ENCODE assay signal across 8 mouse cellular contexts in genomic region chr2:32153041-32153790, GRCm38 (mm10). TPM values are rescaled to one million over a fixed set of nuclear protein-coding genes. Genes with fewer than 3 reads are reported as not detected.
A peak's percentile ranks its signal among the peaks of the same experiment; 100 is the strongest.
DNase-seq lines count a peak whose midpoint lies in the region; ATAC-seq and TF ChIP-seq lines count a peak whose summit lies in the region.

No protein-coding gene starts in this region.

- peak overlapping the region; percentile 76 for H3K4me2 ChIP-seq in hindbrain, embryonic 11.5 days (replicated peaks; ENCODE audit: low read depth, low read length)
- H3K4me2 ChIP-seq in limb, embryonic 14.5 days (replicated peaks; ENCODE audit: low read depth, low read length, severe bottlenecking) = peak overlapping the region; percentile 96
- H3K4me2 ChIP-seq in midbrain, embryonic 16.5 days (ENCODE audit: low read length) = peak overlapping the region; percentile 100

- 7% methylated on average over 13 of the region's 13 CpGs for WGBS in heart, adult 2 months
- WGBS in embryonic facial prominence, embryonic 10.5 days = 6% methylated on average over 13 of the region's 13 CpGs
- 5% methylated on average over 13 of the region's 13 CpGs for WGBS in hindbrain, embryonic 11.5 days
- WGBS in limb, embryonic 14.5 days = 5% methylated on average over 12 of the region's 13 CpGs
- 2% methylated on average over 13 of the region's 13 CpGs for WGBS in midbrain, embryonic 16.5 days

- no peaks in the 10 kb centered on the region for H3K9me3 ChIP-seq in embryonic facial prominence, embryonic 10.5 days
- no peaks in the 10 kb centered on the region for H3K9me3 ChIP-seq in hindbrain, embryonic 11.5 days (ENCODE audit: control insufficient read depth, low read length)
- H3K9me3 ChIP-seq in limb, embryonic 14.5 days (ENCODE audit: control insufficient read depth, low read length) = no peaks in the 10 kb centered on the region
- no peaks in the 10 kb centered on the region for H3K9me3 ChIP-seq in midbrain, embryonic 16.5 days (replicated peaks; ENCODE audit: control insufficient read depth, low read length, poor library complexity, severe bottlenecking)

- no peak for TF ChIP-seq EP300 in heart, adult 2 months (IDR thresholded peaks at IDR 0.05; ENCODE audit: insufficient read depth, low read depth, low read length)

- peak overlapping the region; percentile 48 for H3K9ac ChIP-seq in heart, adult 2 months (ENCODE audit: low read depth, low read length)
- peak overlapping the region; percentile 99 for H3K9ac ChIP-seq in hindbrain, embryonic 11.5 days (ENCODE audit: low read depth, low read length)
- H3K9ac ChIP-seq in limb, embryonic 14.5 days (ENCODE audit: low read depth, low read length, severe bottlenecking) = peak overlapping the region; percentile 99
- H3K9ac ChIP-seq in midbrain, embryonic 16.5 days (ENCODE audit: low read depth, low read length) = peak overlapping the region; percentile 99

- no peaks in the 10 kb centered on the region for H3K27me3 ChIP-seq in heart, adult 2 months (ENCODE audit: control insufficient read depth, insufficient read depth, low read length)
- no peaks in the 10 kb centered on the region for H3K27me3 ChIP-seq in embryonic facial prominence, embryonic 10.5 days (replicated peaks; ENCODE audit: low read depth, poor library complexity, severe bottlenecking)
- H3K27me3 ChIP-seq in hindbrain, embryonic 11.5 days (ENCODE audit: control insufficient read depth, insufficient read depth, low read length) = no peaks in the 10 kb centered on the region
- H3K27me3 ChIP-seq in limb, embryonic 14.5 days (ENCODE audit: control insufficient read depth, insufficient read depth, low read length) = no peaks in the 10 kb centered on the region
- no peaks in the 10 kb centered on the region for H3K27me3 ChIP-seq in midbrain, embryonic 16.5 days (ENCODE audit: control insufficient read depth, insufficient read depth, low read depth, low read length)

- ATAC-seq in hindbrain, embryonic 11.5 days (ENCODE audit: low FRiP score) = no peak
- no peak for ATAC-seq in limb, embryonic 14.5 days (ENCODE audit: low FRiP score, low read depth)
- no peak for ATAC-seq in midbrain, embryonic 16.5 days

- TF ChIP-seq CTCF in heart, adult 2 months (IDR thresholded peaks at IDR 0.05) = no peak

- intact Hi-C loops in heart, adult 2 months (cut with DNase I) = no loop called here

- 0 out of 2 replicates have a peak, but pooled peaks have one; percentile 31 for TF ChIP-seq POLR2A in heart, adult 2 months (IDR thresholded peaks at IDR 0.05; ENCODE audit: insufficient read depth, low read depth, low read length)
- no peak for TF ChIP-seq POLR2A in limb, embryonic 14.5 days (IDR thresholded peaks at IDR 0.05; ENCODE audit: borderline replicate concordance, extremely low read depth, insufficient read depth, insufficient read length)

- peak in 1 of 2 experiments; percentile 52 for DNase-seq in heart, adult 2 months
- no peak for DNase-seq in heart, adult 8-10 months (ENCODE audit: low spot score)
- DNase-seq in embryonic facial prominence, embryonic 10.5 days (ENCODE audit: low spot score) = peak; percentile 51
- peak; percentile 51 for DNase-seq in hindbrain, embryonic 11.5 days (ENCODE audit: low spot score)
- no peak for DNase-seq in limb, embryonic 14.5 days (ENCODE audit: low spot score)
- no peak for DNase-seq in left cerebral cortex, adult 18-20 months (ENCODE audit: low spot score in 2 of 2)
- DNase-seq in right cerebral cortex, postnatal 4 days = no peak

- H3K4me3 ChIP-seq in heart, adult 2 months = peak overlapping the region; percentile 64
- H3K4me3 ChIP-seq in embryonic facial prominence, embryonic 10.5 days = peak overlapping the region; percentile 96
- H3K4me3 ChIP-seq in hindbrain, embryonic 11.5 days (ENCODE audit: low read depth, low read length) = peak overlapping the region; percentile 97
- peak overlapping the region; percentile 79 for H3K4me3 ChIP-seq in limb, embryonic 14.5 days (replicated peaks; ENCODE audit: low read length)
- H3K4me3 ChIP-seq in midbrain, embryonic 16.5 days (ENCODE audit: low read depth, low read length) = peak overlapping the region; percentile 93

- peaks cover 6% of the 10 kb centered on the region for H3K36me3 ChIP-seq in heart, adult 2 months (ENCODE audit: control insufficient read depth, insufficient read depth, low read length)
- H3K36me3 ChIP-seq in embryonic facial prominence, embryonic 10.5 days (replicated peaks) = no peaks in the 10 kb centered on the region; the same call in 1 of the 2 replicates
- no peaks in the 10 kb centered on the region for H3K36me3 ChIP-seq in hindbrain, embryonic 11.5 days (ENCODE audit: control insufficient read depth, insufficient read depth, low read length)
- H3K36me3 ChIP-seq in limb, embryonic 14.5 days (ENCODE audit: control insufficient read depth, insufficient read depth, low read length) = no peaks in the 10 kb centered on the region
- no peaks in the 10 kb centered on the region for H3K36me3 ChIP-seq in midbrain, embryonic 16.5 days (ENCODE audit: control insufficient read depth, insufficient read depth, low read length)

- peak overlapping the region; percentile 94 for H3K27ac ChIP-seq in heart, adult 2 months
- peak overlapping the region; percentile 100 for H3K27ac ChIP-seq in embryonic facial prominence, embryonic 10.5 days (replicated peaks)
- H3K27ac ChIP-seq in hindbrain, embryonic 11.5 days (ENCODE audit: low read depth, low read length) = peak overlapping the region; percentile 67
- H3K27ac ChIP-seq in limb, embryonic 14.5 days (replicated peaks; ENCODE audit: low read depth, low read length) = peak overlapping the region; percentile 99; the same call in 1 of the 2 replicates
- H3K27ac ChIP-seq in midbrain, embryonic 16.5 days (ENCODE audit: low read length) = peak overlapping the region; percentile 99

- peaks cover 33% of the 10 kb centered on the region for H3K4me1 ChIP-seq in heart, adult 2 months (ENCODE audit: control insufficient read depth, insufficient read depth, low read length)
- H3K4me1 ChIP-seq in embryonic facial prominence, embryonic 10.5 days = peaks cover 73% of the 10 kb centered on the region
- peaks cover 29% of the 10 kb centered on the region for H3K4me1 ChIP-seq in hindbrain, embryonic 11.5 days (replicated peaks; ENCODE audit: control insufficient read depth, insufficient read depth, low read length)
- H3K4me1 ChIP-seq in limb, embryonic 14.5 days (ENCODE audit: control insufficient read depth, insufficient read depth, low read length) = peaks cover 58% of the 10 kb centered on the region
- H3K4me1 ChIP-seq in midbrain, embryonic 16.5 days (ENCODE audit: control insufficient read depth, insufficient read depth, low read length) = peaks cover 66% of the 10 kb centered on the region

- peaks cover 4% of the 10 kb centered on the region; the same call in 1 of the 2 replicates for H3K79me2 ChIP-seq in heart, adult 2 months (replicated peaks; ENCODE audit: control insufficient read depth, insufficient read depth, low read length)

RNA-seq across cellular contexts. Expression of gene Prrc2b, which starts 2.3 kb away (rescaled TPM):
- 10 to 100 TPM; 78.3 to 82.6 TPM for total RNA-seq in heart, adult 2 months (2021)
- 39.3 and 46.9 TPM in 2 replicates for polyA plus RNA-seq in heart, adult 2 months (2012; rRNA removed)
- 10 to 100 TPM; 83.5 to 94.1 (median 89.2) TPM for total RNA-seq in heart, adult 8-10 months (2022)
- 60.0 and 69.9 TPM in 2 replicates for polyA plus RNA-seq in embryonic facial prominence, embryonic 10.5 days (2016; fragmentation: Nextera tagmentation; extraction: Ambion mirVana)
- 57.6 and 69.0 TPM in 2 replicates for polyA plus RNA-seq in hindbrain, embryonic 11.5 days (2014; fragmentation: Nextera tagmentation; extraction: Ambion mirVana)
- polyA plus RNA-seq in limb, embryonic 14.5 days (2012; rRNA removed) = 74.6 and 92.4 TPM in 2 replicates
- polyA plus RNA-seq in limb, embryonic 14.5 days (2014; fragmentation: Nextera tagmentation; extraction: Ambion mirVana) = 78.2 and 78.3 TPM in 2 replicates
- polyA plus RNA-seq in midbrain, embryonic 16.5 days (2015; fragmentation: Nextera tagmentation; extraction: Ambion mirVana) = 69.8 and 77.9 TPM in 2 replicates
- total RNA-seq in left cerebral cortex, adult 18-20 months (2021) = 100 to 1,000 TPM; 259 to 266 TPM

RNA-seq across cellular contexts. Expression of gene Plpp7, which starts 57.9 kb away (rescaled TPM):
- 10 to 100 TPM; 33.6 to 33.8 TPM for total RNA-seq in heart, adult 2 months (2021)
- polyA plus RNA-seq in heart, adult 2 months (2012; rRNA removed) = 56.3 and 62.1 TPM in 2 replicates
- total RNA-seq in heart, adult 8-10 months (2022) = 10 to 100 TPM; 34.7 to 48.9 (median 42.6) TPM
- 4.7 and 5.7 TPM in 2 replicates for polyA plus RNA-seq in embryonic facial prominence, embryonic 10.5 days (2016; fragmentation: Nextera tagmentation; extraction: Ambion mirVana)
- polyA plus RNA-seq in hindbrain, embryonic 11.5 days (2014; fragmentation: Nextera tagmentation; extraction: Ambion mirVana) = 5.5 and 7.5 TPM in 2 replicates
- 11.7 and 15.1 TPM in 2 replicates for polyA plus RNA-seq in limb, embryonic 14.5 days (2012; rRNA removed)
- 8.9 and 10.0 TPM in 2 replicates for polyA plus RNA-seq in limb, embryonic 14.5 days (2014; fragmentation: Nextera tagmentation; extraction: Ambion mirVana)
- polyA plus RNA-seq in midbrain, embryonic 16.5 days (2015; fragmentation: Nextera tagmentation; extraction: Ambion mirVana) = 25.0 and 28.4 TPM in 2 replicates
- 10 to 100 TPM; 27.1 to 32.4 TPM for total RNA-seq in left cerebral cortex, adult 18-20 months (2021)

Comparison
In these comparisons a context has a peak if more than half of its experiments do, and no peak if none do; other contexts are left out.
1. DNase-seq: peak in embryonic facial prominence, embryonic 10.5 days (single experiment) and hindbrain, embryonic 11.5 days (single experiment); none in heart, adult 8-10 months (single experiment), limb, embryonic 14.5 days (single experiment), left cerebral cortex, adult 18-20 months (0 of 2) and right cerebral cortex, postnatal 4 days (single experiment).
2. H3K9ac ChIP-seq: peak in every context shown above with its lines; median percentile 99 in hindbrain, embryonic 11.5 days; 99 in limb, embryonic 14.5 days; 99 in midbrain, embryonic 16.5 days; 48 in heart, adult 2 months.
3. Peak in every context shown above with its lines, with median percentiles within 50 percentile points of each other: H3K27ac ChIP-seq, H3K4me3 ChIP-seq and H3K4me2 ChIP-seq.